ENCODE assay signal across 9 mouse cellular contexts in genomic region chr15:98630540-98630939, GRCm38 (mm10). TPM values are rescaled to one million over a fixed set of nuclear protein-coding genes. Genes with fewer than 3 reads are reported as not detected.
DNase-seq lines count a peak whose midpoint lies in the region; ATAC-seq and TF ChIP-seq lines count a peak whose summit lies in the region.
"Had no signal": no experiment of that assay in that cellular context is flagged by ENCODE, and none has a peak within 500 bp of the region (broad histone marks: within the 10 kb centered on the region; RNA-seq: fewer than 3 reads in every experiment).

Cacnb3 (plus strand) TSS chr15:98630840.

- H3K9ac ChIP-seq in liver, embryonic 12.5 days = no peak within 1 kb of the TSS

- H3K36me3 ChIP-seq in hindbrain, embryonic 10.5 days = no peaks in the 10 kb centered on the region
- no peaks in the 10 kb centered on the region for H3K36me3 ChIP-seq in liver, embryonic 12.5 days

- peak within 1 kb of the TSS; percentile 94 for H3K4me2 ChIP-seq in liver, embryonic 12.5 days

- DNase-seq in layer of hippocampus, adult 2 months (ENCODE audit: low spot score in 2 of 2) = no peak
- DNase-seq in layer of hippocampus, adult 9-10 months (ENCODE audit: low spot score) = no peak
- no peak for DNase-seq in adrenal gland, postnatal 4 days (ENCODE audit: low spot score in 2 of 2)
- DNase-seq in hindbrain, embryonic 10.5 days (ENCODE audit: low spot score) = no peak
- DNase-seq in cerebellum, adult 9-10 months = no peak
- DNase-seq in urinary bladder, adult 18-20 months (ENCODE audit: low spot score in 2 of 2) = no peak

- peaks cover 79% of the 10 kb centered on the region for H3K27me3 ChIP-seq in hindbrain, embryonic 10.5 days (ENCODE audit: insufficient read depth, poor library complexity, severe bottlenecking)
- H3K27me3 ChIP-seq in liver, embryonic 12.5 days (replicated peaks) = peaks cover 100% of the 10 kb centered on the region

- 32% methylated on average over 4 of the region's 4 CpGs for WGBS in hindbrain, embryonic 10.5 days
- WGBS in liver, embryonic 12.5 days (ENCODE audit: insufficient replicate concordance) = 27% methylated on average over 4 of the region's 4 CpGs

- no peak for ATAC-seq in liver, embryonic 12.5 days
- no peak for ATAC-seq in megakaryocyte-erythroid progenitor cell, adult 5-6 weeks (replicated peaks; ENCODE audit: low FRiP score, low TSS enrichment, poor library complexity, severe bottlenecking)

- no peaks in the 10 kb centered on the region for H3K9me3 ChIP-seq in hindbrain, embryonic 10.5 days
- 0 out of 2 replicates have a peak, but pooled peaks cover 4% of the 10 kb centered on the region for H3K9me3 ChIP-seq in liver, embryonic 12.5 days (replicated peaks)

- H3K4me1 ChIP-seq in hindbrain, embryonic 10.5 days (replicated peaks) = peaks cover 84% of the 10 kb centered on the region
- peaks cover 54% of the 10 kb centered on the region for H3K4me1 ChIP-seq in liver, embryonic 12.5 days

- H3K27ac ChIP-seq in layer of hippocampus, adult 2 months = no peak within 1 kb of the TSS
- H3K27ac ChIP-seq in hindbrain, embryonic 10.5 days = peak within 1 kb of the TSS; percentile 98
- no peak within 1 kb of the TSS for H3K27ac ChIP-seq in liver, embryonic 12.5 days

- no peak within 1 kb of the TSS for H3K4me3 ChIP-seq in layer of hippocampus, adult 2 months
- H3K4me3 ChIP-seq in hindbrain, embryonic 10.5 days = peak within 1 kb of the TSS; percentile 87
- peak within 1 kb of the TSS; percentile 26; the same call in 1 of the 2 replicates for H3K4me3 ChIP-seq in liver, embryonic 12.5 days

- TF ChIP-seq CTCF in layer of hippocampus, adult 2 months (conservative IDR thresholded peaks at IDR 0.05) = no peak

RNA-seq across cellular contexts. Expression of gene Cacnb3, which starts in this region (rescaled TPM):
- 100 to 1,000 TPM; 207 to 212 TPM for total RNA-seq in layer of hippocampus, adult 2 months (2021)
- total RNA-seq in adrenal gland, postnatal 4 days (2021) = 10 to 100 TPM; 28.6 to 34.5 TPM
- 38.8 and 58.6 TPM in 2 replicates for polyA plus RNA-seq in hindbrain, embryonic 10.5 days (2016; fragmentation: Nextera tagmentation; extraction: Ambion mirVana)
- polyA plus RNA-seq in liver, embryonic 12.5 days (2016; fragmentation: Nextera tagmentation; extraction: Ambion mirVana) = 3.8 and 4.9 TPM in 2 replicates
- not detected in 2 replicates for total RNA-seq in megakaryocyte-erythroid progenitor cell, adult 5-6 weeks (2014; fragmentation: Nextera tagmentation)
- total RNA-seq in megakaryocyte-erythroid progenitor cell, adult 5-6 weeks (2017) = not detected in 2 replicates
- total RNA-seq: neutrophil, adult 5-6 weeks had no signal

Comparison
In these comparisons a context has a peak if more than half of its experiments do, and no peak if none do; other contexts are left out.
1. RNA of gene Cacnb3 (total RNA-seq): 207 to 212 TPM in layer of hippocampus, adult 2 months and 28.6 to 34.5 TPM in adrenal gland, postnatal 4 days; not detected in megakaryocyte-erythroid progenitor cell, adult 5-6 weeks; every median in the first group is over 10 times any median in the second.
2. RNA of gene Cacnb3 (total RNA-seq): 207 to 212 TPM in layer of hippocampus, adult 2 months; 28.6 to 34.5 TPM in adrenal gland, postnatal 4 days; every median in the first group is over 4 times any median in the second.